ENCODE assay signal across 9 mouse cellular contexts in genomic region chr14:47074045-47074666, GRCm38 (mm10).
DNase-seq lines count a peak whose midpoint lies in the region; ATAC-seq and TF ChIP-seq lines count a peak whose summit lies in the region.
"Had no signal": no experiment of that assay in that cellular context is flagged by ENCODE, and none has a peak within 500 bp of the region (broad histone marks: within the 10 kb centered on the region; RNA-seq: fewer than 3 reads in every experiment).

No protein-coding gene starts in this region.

- H3K27ac ChIP-seq in hindbrain, embryonic 11.5 days (ENCODE audit: low read depth, low read length): no peak overlapping the region
- no peak overlapping the region for H3K27ac ChIP-seq in hindbrain, embryonic 16.5 days (ENCODE audit: low read depth, low read length)
- H3K27ac ChIP-seq in cortical plate, adult 2 months (ENCODE audit: insufficient read depth, low read length): no peak overlapping the region
- no peak overlapping the region for H3K27ac ChIP-seq in liver, postnatal 0 days (ENCODE audit: low read depth)
- H3K27ac ChIP-seq: embryonic facial prominence, embryonic 13.5 days had no signal

- peak; percentile 15; the same call in 1 of the 2 replicates for TF ChIP-seq CTCF in cortical plate, adult 2 months (IDR thresholded peaks at IDR 0.05; ENCODE audit: extremely low read depth, insufficient read depth, low read length)
- peak; percentile 45 for TF ChIP-seq CTCF in liver, postnatal 0 days (IDR thresholded peaks at IDR 0.05; ENCODE audit: low read depth)

- DNase-seq in hindbrain, embryonic 11.5 days (ENCODE audit: low spot score): peak; percentile 22
- peak; percentile 29 for DNase-seq in urinary bladder, postnatal 14 days (ENCODE audit: low spot score)
- no peak for DNase-seq in urinary bladder, adult 18-20 months (ENCODE audit: low spot score in 2 of 2)
- DNase-seq in liver, postnatal 0 days: peak; percentile 48
- no peak for DNase-seq in left cerebral cortex, postnatal 36 days (ENCODE audit: low spot score in 2 of 2)
- no peak for DNase-seq in right cerebral cortex, postnatal 25 days

- no peaks in the 10 kb centered on the region for H3K4me1 ChIP-seq in hindbrain, embryonic 11.5 days (replicated peaks; ENCODE audit: control insufficient read depth, insufficient read depth, low read length)
- H3K4me1 ChIP-seq in hindbrain, embryonic 16.5 days (ENCODE audit: control insufficient read depth, insufficient read depth, low read depth, low read length): no peaks in the 10 kb centered on the region
- H3K4me1 ChIP-seq in cortical plate, adult 2 months (ENCODE audit: control insufficient read depth, insufficient read depth, low read length): no peaks in the 10 kb centered on the region; the same call in 1 of the 2 replicates
- H3K4me1 ChIP-seq in liver, postnatal 0 days (ENCODE audit: insufficient read depth): no peaks in the 10 kb centered on the region
- H3K4me1 ChIP-seq: embryonic facial prominence, embryonic 13.5 days had no signal

- no peak overlapping the region for H3K9ac ChIP-seq in hindbrain, embryonic 11.5 days (ENCODE audit: low read depth, low read length)
- H3K9ac ChIP-seq in hindbrain, embryonic 16.5 days (ENCODE audit: low read depth, low read length): no peak overlapping the region
- no peak overlapping the region for H3K9ac ChIP-seq in liver, postnatal 0 days (replicated peaks)
- H3K9ac ChIP-seq: embryonic facial prominence, embryonic 13.5 days had no signal

- no peaks in the 10 kb centered on the region for H3K36me3 ChIP-seq in hindbrain, embryonic 11.5 days (ENCODE audit: control insufficient read depth, insufficient read depth, low read length)
- no peaks in the 10 kb centered on the region; the same call in 1 of the 2 replicates for H3K36me3 ChIP-seq in hindbrain, embryonic 16.5 days (ENCODE audit: control insufficient read depth, insufficient read depth, low read length)
- no peaks in the 10 kb centered on the region for H3K36me3 ChIP-seq in liver, postnatal 0 days (replicated peaks; ENCODE audit: insufficient read depth, low read length)

- H3K27me3 ChIP-seq in hindbrain, embryonic 11.5 days (ENCODE audit: control insufficient read depth, insufficient read depth, low read length): no peaks in the 10 kb centered on the region
- H3K27me3 ChIP-seq in hindbrain, embryonic 16.5 days (replicated peaks; ENCODE audit: control insufficient read depth, insufficient read depth, low read length): no peaks in the 10 kb centered on the region
- H3K27me3 ChIP-seq in liver, postnatal 0 days (ENCODE audit: insufficient read depth, low read length): no peaks in the 10 kb centered on the region
- H3K27me3 ChIP-seq: embryonic facial prominence, embryonic 13.5 days had no signal

- no peaks in the 10 kb centered on the region for H3K9me3 ChIP-seq in hindbrain, embryonic 11.5 days (ENCODE audit: control insufficient read depth, low read length)
- no peaks in the 10 kb centered on the region for H3K9me3 ChIP-seq in hindbrain, embryonic 16.5 days (ENCODE audit: control insufficient read depth, low read length)
- H3K9me3 ChIP-seq in liver, postnatal 0 days (ENCODE audit: low read length): no peaks in the 10 kb centered on the region
- H3K9me3 ChIP-seq: embryonic facial prominence, embryonic 13.5 days had no signal

- H3K4me2 ChIP-seq in hindbrain, embryonic 11.5 days (replicated peaks; ENCODE audit: low read depth, low read length): no peak overlapping the region
- no peak overlapping the region for H3K4me2 ChIP-seq in hindbrain, embryonic 16.5 days (ENCODE audit: low read length)
- H3K4me2 ChIP-seq in liver, postnatal 0 days (ENCODE audit: low read depth, low read length): no peak overlapping the region
- H3K4me2 ChIP-seq: embryonic facial prominence, embryonic 13.5 days had no signal

- ATAC-seq in hindbrain, embryonic 11.5 days (ENCODE audit: low FRiP score): no peak
- ATAC-seq in hindbrain, embryonic 16.5 days: no peak
- no peak for ATAC-seq in liver, postnatal 0 days

- intact Hi-C loops in left cerebral cortex, postnatal 36 days (cut with DNase I): no loop called here

- TF ChIP-seq EP300 in liver, postnatal 0 days (IDR thresholded peaks at IDR 0.05; ENCODE audit: low read depth): no peak

- TF ChIP-seq POLR2A in cortical plate, adult 2 months (IDR thresholded peaks at IDR 0.05; ENCODE audit: extremely low read depth, insufficient read depth, low read length): no peak

- H3K4me3 ChIP-seq in hindbrain, embryonic 11.5 days (ENCODE audit: low read depth, low read length): no peak overlapping the region
- no peak overlapping the region for H3K4me3 ChIP-seq in hindbrain, embryonic 16.5 days (ENCODE audit: low read length)
- no peak overlapping the region for H3K4me3 ChIP-seq in cortical plate, adult 2 months (ENCODE audit: insufficient read depth, low read length)
- no peak overlapping the region for H3K4me3 ChIP-seq in liver, postnatal 0 days (ENCODE audit: low read depth, low read length)
- H3K4me3 ChIP-seq: embryonic facial prominence, embryonic 13.5 days had no signal

- WGBS in hindbrain, embryonic 11.5 days: 56% methylated on average over 18 of the region's 18 CpGs
- WGBS in hindbrain, embryonic 16.5 days: 63% methylated on average over 18 of the region's 18 CpGs
- 67% methylated on average over 18 of the region's 18 CpGs for WGBS in liver, postnatal 0 days (ENCODE audit: insufficient replicate concordance)

Comparison
In these comparisons a context has a peak if more than half of its experiments do, and no peak if none do; other contexts are left out.
1. DNase-seq: peak in hindbrain, embryonic 11.5 days (single experiment), urinary bladder, postnatal 14 days (single experiment) and liver, postnatal 0 days (single experiment); none in urinary bladder, adult 18-20 months (0 of 2), left cerebral cortex, postnatal 36 days (0 of 2) and right cerebral cortex, postnatal 25 days (single experiment).